Mouse (Mus musculus) intestine, embryonic 14.5 days (tissue): ENCODE measurements at regions not wholly inside any gene's neighbourhood (a gene's known extent, or its start where the extent isn't known, plus 50 kb on each side); places are given as distances from the start of the nearest gene placed in this dataset.

ENCODE experiments used
- ATAC-seq: fragments of 200-750 bp; cut with Nextera tagmentation; replicated peaks from 2 replicates; pipeline ENCODE4 v1.8.0; 2017; ENCODE audit warnings: low read depth, moderate number of reproducible peaks, moderate TSS enrichment, moderate library complexity; ENCODE audit not compliant: low FRiP score, low TSS enrichment
- DNase-seq: peaks from one replicate; pipeline ENCODE4 v3.0.0-alpha.2; 2018; ENCODE audit warnings: low spot score
- H3K27ac ChIP-seq: fragments of 300-500 bp; sonication (generic); 2 replicates; pipeline ENCODE4 v1.5.1; 2014; ENCODE audit warnings: low read depth, mild to moderate bottlenecking, control low read depth
- H3K27me3 ChIP-seq: fragments of 300-500 bp; sonication (generic); replicated peaks from 2 replicates; pipeline ENCODE4 v1.6.1; 2014; ENCODE audit warnings: low read length, control low read depth; ENCODE audit not compliant: control insufficient read depth, insufficient read depth
- H3K36me3 ChIP-seq: fragments of 300-500 bp; sonication (generic); 2 replicates; pipeline ENCODE4 v1.6.1; 2014; ENCODE audit warnings: low read length, control low read depth; ENCODE audit not compliant: control insufficient read depth, insufficient read depth
- H3K4me1 ChIP-seq: fragments of 300-500 bp; sonication (generic); replicated peaks from 2 replicates; pipeline ENCODE4 v1.6.1; 2014; ENCODE audit warnings: low read length, control low read depth, mixed read lengths; ENCODE audit not compliant: control insufficient read depth, insufficient read depth
- H3K4me2 ChIP-seq: fragments of 300-500 bp; sonication (generic); 2 replicates; pipeline ENCODE4 v1.6.1; 2014; ENCODE audit warnings: low read length
- H3K4me3 ChIP-seq: fragments of 300-500 bp; sonication (generic); 2 replicates; pipeline ENCODE4 v1.5.1; 2014; ENCODE audit warnings: low read depth, low read length, control low read depth, mixed read lengths
- H3K9ac ChIP-seq: fragments of 300-500 bp; sonication (generic); 2 replicates; pipeline ENCODE4 v1.6.1; 2014; ENCODE audit warnings: mild to moderate bottlenecking, low read length
- H3K9me3 ChIP-seq: fragments of 300-500 bp; sonication (generic); 2 replicates; pipeline ENCODE4 v1.6.1; 2016; ENCODE audit warnings: low read length, control low read depth; ENCODE audit not compliant: control insufficient read depth
- WGBS: fragments of 180-500 bp; shearing (Covaris S2); extraction: QIAGEN DNeasy Blood & Tissue Kit; methylation state at CpG from one replicate; pipeline ENCODE4 v1.1.7; 2014; 5-methylcytosine and 5-hydroxymethylcytosine counted together

DNA sequence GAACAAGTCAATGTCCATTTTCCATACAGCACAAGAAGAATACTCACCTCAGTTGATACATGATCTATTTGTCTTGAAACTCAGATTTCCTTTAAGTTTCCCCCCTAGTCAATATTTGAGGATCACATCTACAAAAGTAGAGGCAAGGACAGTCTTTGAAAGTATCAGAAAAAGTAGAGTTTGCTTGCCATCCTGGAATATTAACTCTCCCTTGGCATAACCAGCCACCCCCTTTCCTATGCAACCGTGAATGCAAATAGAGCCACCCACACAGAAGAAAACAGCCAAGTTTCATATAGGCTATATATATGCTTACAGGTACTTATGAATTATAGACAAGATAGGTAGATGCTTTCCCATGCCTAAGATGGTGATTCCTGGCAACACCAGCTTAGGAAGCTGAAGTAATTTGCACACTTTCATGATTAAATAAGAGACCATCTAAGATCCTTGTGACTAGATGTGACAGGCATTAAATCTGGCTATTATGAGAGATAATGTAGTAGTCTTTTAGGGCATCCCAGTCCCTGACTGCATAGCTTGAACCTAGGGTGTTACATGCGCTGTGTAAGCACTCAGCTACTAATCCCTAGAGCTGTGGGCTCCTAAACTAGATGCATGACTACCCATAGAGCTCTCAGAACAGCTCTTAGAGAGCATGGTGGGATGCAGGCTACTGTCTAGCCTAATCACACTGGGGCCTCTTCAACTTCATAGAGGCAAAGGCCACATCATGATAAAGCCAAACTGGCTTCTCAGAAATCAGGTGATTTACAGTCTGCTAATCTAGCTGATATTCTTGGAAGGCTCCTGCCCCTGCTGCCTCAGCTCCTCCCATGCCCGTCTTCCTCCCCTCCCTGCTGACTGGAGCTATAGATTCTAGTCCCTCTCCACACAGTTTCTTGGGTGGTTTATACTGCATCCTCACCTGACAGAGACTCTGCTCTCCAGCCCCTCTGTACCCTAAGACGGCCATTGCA, 829.5 kb downstream of the Kcnj2 start:
- Histone ChIP-seq H3K27ac (no peak overlapping the region), H3K4me2 (no peak overlapping the region), H3K4me1 (no peaks in the 10 kb centered on the region; the same call in 1 of the 2 replicates), H3K27me3 (no peaks in the 10 kb centered on the region), H3K36me3 (no peaks in the 10 kb centered on the region), H3K4me3 (no peak overlapping the region), H3K9me3 (no peaks in the 10 kb centered on the region), H3K9ac (no peak overlapping the region)
- WGBS, result 75% methylated on average over 4 of the region's 4 CpGs
- ATAC-seq (no peak), DNase-seq (no peak)

DNA sequence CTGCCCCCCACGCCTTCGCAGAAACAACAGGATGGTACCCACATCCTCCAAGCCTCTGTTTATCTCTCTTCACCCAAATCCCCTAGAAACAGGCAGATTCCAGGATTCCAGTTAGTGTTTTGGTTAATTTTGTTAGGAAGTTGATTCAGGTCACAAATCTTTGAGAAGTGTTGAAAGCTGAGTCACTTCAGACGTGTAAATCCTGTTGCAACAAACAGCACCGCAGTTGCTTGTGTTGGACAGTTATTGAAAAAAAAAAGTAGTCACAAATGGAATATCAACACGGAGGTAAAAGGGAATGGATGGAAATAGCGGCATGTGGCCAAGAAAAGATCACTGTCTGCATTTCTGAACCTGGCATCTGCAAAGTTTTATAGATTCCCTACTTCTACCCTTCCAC, 831.0 kb downstream of the Kcnj2 start:
- H3K4me3 ChIP-seq, result no peak overlapping the region
- H3K36me3 ChIP-seq, result no peaks in the 10 kb centered on the region
- H3K9me3 ChIP-seq, result no peaks in the 10 kb centered on the region
- DNase-seq (no peak), ATAC-seq (no peak)
- no peak overlapping the region for H3K27ac ChIP-seq
- H3K4me2 ChIP-seq, result no peak overlapping the region
- no peaks in the 10 kb centered on the region for H3K27me3 ChIP-seq
- H3K9ac ChIP-seq, result no peak overlapping the region
- H3K4me1 ChIP-seq, result no peaks in the 10 kb centered on the region
- 71% methylated on average over 6 of the region's 6 CpGs for WGBS

DNA sequence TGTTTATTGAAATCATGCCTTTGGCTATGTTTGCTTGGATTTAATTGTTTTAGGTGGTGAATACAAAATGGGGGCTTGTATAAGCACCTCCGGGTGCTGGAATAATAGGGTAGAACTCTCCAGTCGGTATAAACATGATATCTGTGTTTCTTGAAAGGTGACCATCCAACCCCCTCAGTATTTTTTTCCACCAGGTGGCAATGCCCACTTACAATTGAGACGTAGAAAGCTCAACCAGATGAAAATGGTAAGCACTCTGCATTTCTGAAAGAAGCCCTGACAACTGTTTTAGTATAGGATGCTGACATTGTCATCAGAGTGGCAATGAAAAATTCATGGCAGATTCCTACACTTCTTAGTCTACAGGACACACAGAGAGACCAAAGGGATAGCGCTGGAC, 838.1 kb downstream of the Kcnj2 start:
- 79% methylated on average over 4 of the region's 4 CpGs for WGBS
- H3K4me3 ChIP-seq, result no peak overlapping the region
- no peaks in the 10 kb centered on the region for H3K4me1 ChIP-seq
- H3K9me3 ChIP-seq, result no peaks in the 10 kb centered on the region
- no peak overlapping the region for H3K27ac ChIP-seq
- ATAC-seq, result no peak
- no peaks in the 10 kb centered on the region for H3K36me3 ChIP-seq
- no peaks in the 10 kb centered on the region for H3K27me3 ChIP-seq
- DNase-seq, result no peak
- H3K4me2 ChIP-seq, result no peak overlapping the region
- no peak overlapping the region for H3K9ac ChIP-seq

DNA sequence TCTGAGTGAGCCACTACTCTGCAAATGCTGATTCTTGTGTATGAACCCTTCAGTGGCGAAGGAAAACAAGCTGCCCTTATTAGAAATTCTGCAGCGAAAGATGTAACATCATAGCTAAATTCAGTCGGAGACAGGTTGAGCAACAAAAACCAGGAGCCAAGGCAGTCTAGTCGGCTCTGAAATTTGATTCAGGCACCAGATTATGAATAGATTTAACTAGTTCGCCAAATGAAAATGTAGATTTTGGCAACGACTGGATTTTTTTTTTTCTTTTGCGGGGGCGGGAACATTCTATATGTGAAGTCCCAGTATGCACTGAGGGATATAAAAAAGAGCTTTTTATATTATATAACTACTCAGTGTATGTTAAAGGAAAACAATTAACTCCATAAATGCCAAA, 847.9 kb downstream of the Kcnj2 start:
- no peaks in the 10 kb centered on the region for H3K9me3 ChIP-seq
- no peak overlapping the region for H3K4me3 ChIP-seq
- H3K4me1 ChIP-seq, result no peaks in the 10 kb centered on the region
- H3K4me2 ChIP-seq, result no peak overlapping the region
- no peak overlapping the region for H3K9ac ChIP-seq
- 82% methylated on average over 8 of the region's 8 CpGs for WGBS
- H3K36me3 ChIP-seq, result no peaks in the 10 kb centered on the region
- ATAC-seq (no peak), DNase-seq (no peak)
- H3K27me3 ChIP-seq, result no peaks in the 10 kb centered on the region
- no peak overlapping the region for H3K27ac ChIP-seq

DNA sequence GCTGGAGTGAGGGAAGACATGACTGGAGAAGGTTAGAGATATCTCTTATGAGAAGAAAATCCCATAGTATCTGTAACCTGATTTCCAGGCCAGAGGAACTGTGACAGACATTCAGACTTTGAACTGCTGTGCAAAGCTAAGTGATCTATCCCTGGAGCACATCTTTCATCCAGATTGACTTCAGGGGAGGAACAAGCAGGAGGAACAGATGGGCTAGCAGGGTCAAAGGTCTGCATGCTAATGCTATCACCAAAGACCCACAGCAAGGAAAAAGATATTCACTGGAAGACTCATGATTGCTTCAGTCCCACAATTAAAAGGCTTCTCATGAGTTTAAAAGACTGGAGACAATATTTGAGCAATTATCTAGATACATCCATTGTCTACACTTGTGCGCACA, 855.7 kb upstream of the Sox9 start:
- no peak overlapping the region for H3K4me2 ChIP-seq
- H3K4me1 ChIP-seq, result no peaks in the 10 kb centered on the region
- DNase-seq (no peak), ATAC-seq (no peak)
- H3K27me3 ChIP-seq, result no peaks in the 10 kb centered on the region
- H3K9me3 ChIP-seq, result no peaks in the 10 kb centered on the region
- WGBS, result 100% methylated on average over 1 of the region's 1 CpGs
- no peak overlapping the region for H3K4me3 ChIP-seq
- H3K9ac ChIP-seq, result no peak overlapping the region
- H3K36me3 ChIP-seq, result no peaks in the 10 kb centered on the region
- no peak overlapping the region for H3K27ac ChIP-seq

DNA sequence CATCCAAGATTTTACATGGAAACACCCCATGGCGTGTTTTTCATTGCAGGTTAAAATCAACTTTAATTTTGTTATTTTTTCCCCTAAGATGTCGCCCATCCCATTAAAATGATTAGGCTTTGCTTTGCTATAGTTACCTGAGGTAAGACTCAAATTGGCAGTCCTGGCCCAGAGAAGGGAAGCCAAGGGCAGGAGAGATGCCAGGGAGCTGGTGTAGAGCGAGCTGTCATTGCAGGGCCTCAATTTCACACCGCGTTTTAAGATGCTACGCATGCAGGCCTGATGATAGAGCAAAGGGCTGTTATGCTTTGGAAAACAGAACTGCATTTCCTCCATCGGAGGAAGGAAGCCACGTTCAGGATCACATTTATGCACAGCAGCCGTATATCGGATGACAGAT, 852.7 kb upstream of the Sox9 start:
- no peaks in the 10 kb centered on the region for H3K36me3 ChIP-seq
- H3K27me3 ChIP-seq, result no peaks in the 10 kb centered on the region
- no peaks in the 10 kb centered on the region for H3K4me1 ChIP-seq
- ATAC-seq, result no peak
- H3K9ac ChIP-seq, result no peak overlapping the region
- DNase-seq, result no peak
- H3K4me2 ChIP-seq, result no peak overlapping the region
- H3K27ac ChIP-seq, result no peak overlapping the region
- no peaks in the 10 kb centered on the region for H3K9me3 ChIP-seq
- whole genome bisulfite sequencing, result 73% methylated on average over 10 of the region's 10 CpGs
- no peak overlapping the region for H3K4me3 ChIP-seq

DNA sequence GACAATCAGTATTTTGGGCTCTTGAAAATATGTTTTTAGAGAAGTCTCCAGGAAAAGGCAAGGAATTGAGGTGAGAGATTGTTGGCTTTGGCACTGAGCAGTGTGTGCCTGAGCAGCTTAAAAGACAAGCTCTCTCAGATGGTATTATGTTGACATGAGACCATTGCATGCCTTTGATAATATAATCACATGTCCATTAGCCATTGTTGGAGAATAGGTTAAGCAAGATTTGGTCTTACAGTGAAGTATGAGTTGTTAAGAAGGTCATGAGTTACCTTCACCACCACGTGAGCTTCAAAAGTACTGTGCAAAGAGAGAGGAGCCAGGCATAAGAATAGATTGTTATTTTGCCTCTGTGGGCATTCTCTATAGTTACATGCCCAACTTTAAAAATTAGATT, 850.0 kb upstream of the Sox9 start:
- Histone ChIP-seq H3K4me3 (no peak overlapping the region), H3K9ac (no peak overlapping the region), H3K4me2 (no peak overlapping the region), H3K27me3 (no peaks in the 10 kb centered on the region), H3K4me1 (no peaks in the 10 kb centered on the region), H3K36me3 (no peaks in the 10 kb centered on the region), H3K9me3 (no peaks in the 10 kb centered on the region), H3K27ac (no peak overlapping the region)
- WGBS, result 82% methylated on average over 1 of the region's 1 CpGs
- ATAC-seq, result no peak
- DNase-seq, result no peak

DNA sequence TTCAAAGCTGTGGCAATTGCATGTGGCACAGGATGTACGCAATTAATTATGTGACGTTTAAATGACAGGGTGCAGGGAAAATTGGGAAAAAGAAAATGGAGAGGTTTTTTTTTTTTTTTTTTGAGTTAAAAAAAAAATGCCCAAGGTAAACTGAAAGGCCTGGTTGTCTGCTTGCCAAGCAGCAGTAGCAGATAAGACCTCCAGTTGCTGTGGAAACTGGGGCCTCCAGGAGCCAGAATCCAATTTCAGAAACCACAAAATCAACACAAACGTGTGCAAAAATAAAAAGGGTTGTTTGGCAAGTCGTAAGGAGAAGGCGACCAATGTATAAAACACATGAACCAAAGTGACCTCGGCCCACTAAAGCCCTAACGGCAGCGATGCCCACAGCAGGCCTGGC, 837.7 kb upstream of the Sox9 start:
- WGBS, result 65% methylated on average over 8 of the region's 8 CpGs
- H3K9ac ChIP-seq, result no peak overlapping the region
- H3K27ac ChIP-seq, result no peak overlapping the region
- H3K4me3 ChIP-seq, result no peak overlapping the region
- H3K4me1 ChIP-seq, result no peaks in the 10 kb centered on the region
- H3K4me2 ChIP-seq, result no peak overlapping the region
- DNase-seq, result no peak
- no peaks in the 10 kb centered on the region for H3K36me3 ChIP-seq
- no peaks in the 10 kb centered on the region for H3K9me3 ChIP-seq
- no peaks in the 10 kb centered on the region for H3K27me3 ChIP-seq
- no peak for ATAC-seq

DNA sequence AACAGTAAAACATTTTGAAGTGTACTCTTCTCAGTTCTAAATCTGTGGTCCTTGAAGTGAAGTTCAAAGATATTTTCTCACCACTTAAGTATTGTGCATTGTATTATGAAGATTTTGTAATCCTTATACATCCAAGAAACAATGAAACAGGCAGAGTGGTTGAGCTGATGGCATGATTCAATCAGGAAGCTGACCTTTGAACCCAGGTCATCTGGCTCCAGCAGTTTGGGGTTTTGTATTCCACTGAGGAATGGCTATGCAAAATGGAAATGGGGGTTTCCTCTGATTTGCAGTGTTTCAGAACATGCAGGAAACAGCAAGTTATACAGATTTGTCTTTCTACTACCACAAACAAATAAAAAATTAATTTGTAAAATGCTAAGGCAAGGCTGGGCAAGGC, 836.2 kb upstream of the Sox9 start:
- H3K4me3 ChIP-seq, result no peak overlapping the region
- H3K27me3 ChIP-seq, result no peaks in the 10 kb centered on the region
- H3K4me2 ChIP-seq, result no peak overlapping the region
- ATAC-seq, result no peak
- H3K4me1 ChIP-seq, result no peaks in the 10 kb centered on the region
- H3K27ac ChIP-seq, result no peak overlapping the region
- no peaks in the 10 kb centered on the region for H3K36me3 ChIP-seq
- H3K9me3 ChIP-seq, result no peaks in the 10 kb centered on the region
- no peak for DNase-seq
- H3K9ac ChIP-seq, result no peak overlapping the region
